Mouse (Mus musculus) brain, embryonic 14.5 days (tissue): ENCODE data around the gene Mrps2. TPM values are rescaled to one million over a fixed set of nuclear protein-coding genes. Genes with fewer than 3 reads are reported as not detected.
A peak's percentile ranks its signal among the peaks of the same experiment; 100 is the strongest.
"Not testable (repeated sequence)": the region's sequence is repeated elsewhere in the genome, so short reads cannot be mapped to it uniquely, and the experiment has no call there.

Experiments used
- DNase-seq: peaks from one replicate; pipeline ENCODE4 v3.0.0-alpha.2; 2011; ENCODE audit warnings: low read depth
- CTCF ChIP-seq: fragments of 200-500 bp; IDR thresholded peaks from 2 replicates; pipeline ENCODE4 v1.5.1; 2012; ENCODE audit warnings: inconsistent platforms, mild to moderate bottlenecking, moderate library complexity, borderline replicate concordance; ENCODE audit not compliant: insufficient read depth, insufficient read length; ENCODE audit errors: extremely low read depth
- POLR2A ChIP-seq: fragments of 200-500 bp; IDR thresholded peaks from 2 replicates; pipeline ENCODE4 v1.6.1; 2012; ENCODE audit warnings: mild to moderate bottlenecking, inconsistent platforms, borderline replicate concordance; ENCODE audit not compliant: poor library complexity, insufficient read depth, insufficient read length, severe bottlenecking; ENCODE audit errors: extremely low read depth
- polyA plus RNA-seq: library from polyadenylated mRNA; depleted of rRNA; stranded (reverse); fragments of >200 nt; gene quantifications from 2 replicates; pipeline ENCODE4 v1.2.3, GENCODE M21; 2012

The Mrps2 gene
- polyA plus RNA-seq, 1 experiment = 50.3 TPM

DNA sequence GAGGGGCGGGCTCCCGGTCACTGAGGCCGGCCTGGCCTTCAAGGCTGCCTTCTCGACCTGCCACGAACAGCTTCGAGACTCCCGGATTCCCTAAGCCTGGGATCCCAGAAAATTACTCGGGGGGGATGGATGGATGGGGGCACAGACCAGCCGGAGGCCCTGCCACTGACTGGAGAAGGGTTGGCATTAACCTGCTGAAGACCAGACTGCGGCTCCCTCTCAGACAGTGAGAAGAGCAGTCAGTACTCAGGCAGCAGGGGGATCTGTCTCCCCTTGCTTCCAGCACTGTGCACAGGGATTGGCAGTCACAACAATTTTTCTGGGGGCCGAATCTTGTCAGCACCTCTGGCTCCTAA is 20.6 kb upstream of the Mrps2 start:
- no peak for TF ChIP-seq CTCF
- TF ChIP-seq POLR2A = no peak
- peak; percentile 54 for DNase-seq

DNA sequence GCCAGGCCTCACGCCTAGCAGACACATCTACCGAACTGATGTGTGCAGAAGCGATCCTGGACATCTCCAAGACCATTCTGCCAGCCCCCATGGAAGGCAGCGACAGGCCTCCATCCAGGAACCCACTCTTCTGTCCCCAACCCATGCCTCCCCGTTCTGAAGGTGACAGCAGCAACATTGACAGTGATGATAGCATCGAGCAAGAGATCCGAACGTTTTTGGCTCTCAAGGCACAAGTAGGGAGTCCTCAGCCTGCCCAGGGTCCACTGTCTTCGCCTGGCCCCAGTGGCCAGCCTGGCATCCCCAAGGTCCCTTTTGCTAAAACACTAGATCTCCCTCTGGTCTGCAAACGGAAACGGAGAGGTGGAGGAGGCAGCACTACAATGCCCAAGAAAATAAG is 16.2 kb upstream of the Mrps2 start:
- no peak for DNase-seq

DNA sequence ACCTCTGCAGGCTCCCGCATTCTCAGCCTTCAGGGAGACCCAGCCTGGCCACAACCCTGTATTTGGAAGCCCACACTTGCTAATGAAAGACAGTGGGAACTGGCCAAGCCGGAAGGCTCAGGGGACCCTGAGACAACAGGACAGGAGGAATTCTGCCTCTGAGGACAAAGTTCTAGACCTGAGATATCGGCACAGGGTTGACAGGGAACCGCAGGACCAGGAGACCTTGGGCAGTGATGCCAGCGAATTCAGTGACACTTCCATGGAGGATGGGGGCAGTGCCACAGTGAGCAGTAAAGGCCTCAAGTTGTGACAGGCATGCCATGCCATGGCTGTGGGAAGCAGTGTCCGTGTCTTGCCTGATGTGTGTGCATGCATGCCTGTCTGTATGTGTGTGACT is 14.3 kb upstream of the Mrps2 start:
- DNase-seq = no peak
- TF ChIP-seq CTCF = no peak
- TF ChIP-seq POLR2A = no peak

More for the DNA sequence above, 16.2 kb upstream of the Mrps2 start:
- TF ChIP-seq POLR2A = no peak
- TF ChIP-seq CTCF = no peak

DNA sequence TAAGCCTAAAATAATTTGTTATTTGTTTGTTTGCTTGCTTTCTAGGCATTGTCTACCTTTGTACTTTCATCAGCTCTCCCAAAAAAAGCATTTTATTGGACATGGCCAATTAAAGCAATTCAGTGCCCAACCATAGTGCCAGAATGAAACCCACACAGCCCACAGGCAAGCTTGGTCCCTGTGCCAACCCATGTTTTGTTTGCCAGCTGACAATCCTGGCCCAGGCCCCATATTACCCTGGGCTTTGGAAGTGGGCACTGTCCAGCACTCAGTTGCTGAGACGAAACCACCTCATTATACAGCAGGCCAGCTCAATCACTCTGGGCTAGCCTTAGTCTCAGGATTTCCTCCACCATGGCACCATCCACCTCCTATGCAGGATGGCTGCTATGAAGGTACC is 11.2 kb upstream of the Mrps2 start:
- TF ChIP-seq CTCF (no peak), POLR2A (no peak)
- DNase-seq = peak; percentile 43

DNA sequence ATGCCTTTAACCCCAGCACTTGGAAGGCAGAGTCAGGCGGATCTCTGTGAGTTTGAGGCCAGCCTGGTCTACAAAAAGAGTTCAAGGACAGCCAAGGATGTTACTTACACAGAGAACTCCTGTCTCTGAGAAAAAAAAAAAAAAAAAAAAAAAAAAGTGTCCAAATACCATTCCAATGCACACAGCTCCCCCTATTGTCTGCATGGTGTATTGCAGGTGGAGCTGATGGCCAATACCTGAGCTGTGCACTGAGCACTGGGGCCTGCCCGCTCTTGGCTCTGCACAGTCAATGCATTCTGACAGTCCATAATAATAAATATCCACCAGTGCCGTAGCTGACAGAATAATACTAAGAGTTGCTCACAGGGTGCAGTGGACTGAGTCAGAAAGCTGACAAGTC is 3.9 kb upstream of the Mrps2 start:
- TF ChIP-seq CTCF = peak; percentile 61; the same call in 1 of the 2 replicates
- no peak for TF ChIP-seq POLR2A
- DNase-seq = peak; percentile 20

DNA sequence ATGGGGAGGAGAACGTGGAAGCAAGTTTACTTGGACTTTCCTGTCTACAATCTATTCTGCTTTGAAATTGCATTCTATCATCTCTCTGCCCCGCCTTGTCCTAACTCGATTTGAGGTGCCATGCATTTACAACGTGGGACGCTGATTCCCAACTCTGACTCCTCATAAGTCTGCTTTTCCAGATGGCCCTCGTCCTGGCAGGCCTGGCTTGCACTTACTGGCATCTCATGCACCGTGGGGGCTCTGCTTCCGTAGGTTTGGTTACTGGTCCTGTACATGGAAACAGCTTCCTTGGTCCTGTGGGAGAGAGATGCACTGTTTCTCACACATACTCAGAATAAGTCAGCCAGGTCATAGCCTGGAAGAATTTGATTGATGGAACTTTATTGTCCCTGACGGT is 2.9 kb upstream of the Mrps2 start:
- no peak for DNase-seq

DNA sequence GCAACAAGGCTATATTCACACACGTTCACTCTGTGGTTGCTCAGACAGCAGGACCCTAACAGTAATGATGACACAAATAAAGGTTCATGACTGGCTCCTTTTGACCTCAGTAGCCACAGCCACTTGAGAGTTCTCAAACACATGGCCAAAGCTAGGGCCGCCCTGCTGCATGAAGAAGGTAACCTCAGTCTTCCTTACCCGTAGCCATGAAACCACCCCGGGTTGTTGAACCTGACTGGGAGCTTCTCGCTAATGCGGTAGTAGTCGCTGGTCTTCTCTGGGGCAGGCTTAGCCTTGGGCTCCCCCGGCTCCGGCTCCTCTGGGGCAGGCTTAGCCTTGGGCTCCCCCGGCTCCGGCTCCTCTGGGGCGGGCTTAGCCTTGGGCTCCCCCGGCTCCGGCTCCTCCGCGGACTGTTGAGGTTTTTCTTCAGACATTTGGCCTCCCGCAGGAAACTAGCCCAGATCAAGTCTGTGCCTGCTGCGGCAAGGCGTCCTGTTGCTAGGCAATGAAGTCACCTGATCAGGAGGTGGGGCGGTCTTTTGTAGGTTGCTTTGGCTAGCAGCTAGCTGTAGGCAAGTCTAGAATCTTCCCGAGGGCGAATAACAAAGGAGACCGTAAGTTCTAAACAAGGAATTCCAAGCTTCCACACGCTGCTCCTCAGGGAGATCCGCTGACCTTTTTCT is 1.9 kb upstream of the Mrps2 start, which contains the start of gene 1700007K13Rik:
1700007K13Rik (minus strand) TSS at position 497 of the 683 bp plus-strand sequence.
- TF ChIP-seq CTCF (no peak), POLR2A (no peak)
- DNase-seq = peak; percentile 91

More for the DNA sequence above, 2.9 kb upstream of the Mrps2 start:
- TF ChIP-seq CTCF (no peak), POLR2A (no peak)

DNA sequence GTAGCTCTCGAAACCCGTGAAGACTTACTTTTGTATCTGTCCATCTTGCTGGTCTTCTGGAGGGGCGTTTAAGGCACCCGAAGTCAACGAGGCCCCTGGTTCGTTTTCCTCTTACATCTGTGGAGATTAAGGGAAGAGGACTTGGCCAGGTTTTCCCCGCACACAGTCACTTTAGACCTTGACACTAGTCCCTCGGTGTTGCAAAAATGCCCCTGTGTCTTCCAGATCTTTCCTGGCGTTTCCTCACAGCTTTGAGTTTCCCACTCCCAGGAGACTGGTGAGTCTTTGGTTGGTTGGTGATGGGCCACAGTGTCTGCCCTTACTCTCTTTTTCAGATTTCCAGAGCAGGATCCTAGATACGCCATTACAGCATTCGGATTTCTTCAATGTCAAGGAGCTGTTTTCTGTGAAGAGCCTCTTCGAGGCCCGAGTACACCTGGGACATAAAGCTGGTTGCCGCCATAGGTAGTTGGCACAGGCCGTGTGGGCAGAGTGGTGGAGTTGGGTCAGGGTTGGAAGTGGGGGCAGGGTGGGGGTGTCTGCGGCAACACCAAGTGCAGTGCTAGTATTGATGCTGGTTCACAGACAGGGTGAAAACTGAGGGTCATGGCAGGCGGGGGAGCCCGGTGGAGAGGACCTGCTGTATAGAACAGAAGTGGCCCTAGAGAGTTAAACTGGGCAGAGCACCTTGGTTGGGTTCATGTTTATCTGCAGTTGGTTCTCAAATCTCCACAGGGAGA is 790 bp downstream of the Mrps2 start:
- no peak for DNase-seq
- TF ChIP-seq POLR2A = no peak
- TF ChIP-seq CTCF = no peak

DNA sequence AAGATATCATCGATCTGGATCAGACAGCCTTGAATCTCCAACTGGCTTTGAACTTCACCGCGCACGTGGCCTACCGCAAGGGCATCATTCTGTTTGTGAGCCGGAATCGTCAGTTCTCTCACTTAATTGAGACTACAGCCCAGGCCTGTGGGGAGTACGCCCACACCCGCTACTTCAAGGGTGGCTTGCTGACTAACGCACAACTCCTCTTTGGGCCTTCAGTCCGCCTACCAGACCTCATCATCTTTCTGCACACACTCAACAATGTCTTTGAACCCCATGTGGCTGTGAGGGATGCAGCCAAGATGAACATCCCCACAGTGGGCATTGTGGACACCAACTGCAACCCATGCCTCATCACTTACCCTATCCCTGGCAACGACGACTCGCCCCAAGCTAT is 1.6 kb downstream of the Mrps2 start:
- TF ChIP-seq CTCF (no peak), POLR2A (no peak)
- DNase-seq = no peak

DNA sequence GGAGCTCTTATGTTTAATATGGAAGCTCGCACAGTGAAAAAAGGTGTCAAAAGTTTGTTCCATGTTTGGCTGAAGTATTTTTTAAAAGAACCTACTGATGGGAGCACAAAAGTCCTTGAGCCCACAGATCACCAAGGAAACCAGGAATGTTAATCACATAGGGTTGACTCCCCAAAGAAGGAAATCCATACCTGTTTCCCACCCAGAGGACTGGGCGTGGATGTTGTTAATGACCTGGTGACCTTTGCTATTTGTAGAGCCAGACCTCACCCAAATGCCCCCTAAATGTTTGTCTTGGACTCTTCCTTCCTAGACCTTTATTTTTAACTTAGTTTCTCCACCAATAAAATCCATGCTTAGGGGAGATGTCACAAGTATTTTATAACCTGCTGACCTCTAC is 2.7 kb downstream of the Mrps2 start:
- DNase-seq = no peak
- no peak for TF ChIP-seq POLR2A
- TF ChIP-seq CTCF = no peak

DNA sequence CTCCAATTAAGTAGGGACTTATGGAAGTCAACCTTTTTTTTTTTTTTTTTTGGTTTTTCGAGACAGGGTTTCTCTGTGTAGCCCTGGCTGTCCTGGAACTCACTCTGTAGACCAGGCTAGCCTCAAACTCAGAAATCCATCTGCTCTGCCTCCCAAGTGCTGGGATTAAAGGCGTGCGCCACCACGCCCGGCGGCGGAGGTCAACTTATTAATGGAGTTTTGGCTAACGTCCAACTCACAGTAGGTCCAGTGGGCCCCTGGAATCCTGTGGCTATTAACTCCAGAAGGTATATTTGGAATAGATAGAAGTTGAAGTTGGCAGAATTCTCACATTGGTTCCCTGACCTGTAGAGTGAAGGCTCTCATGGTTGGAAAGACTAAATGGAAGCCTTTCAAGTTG is 4.1 kb downstream of the Mrps2 start:
- DNase-seq = not testable (repeated sequence)

DNA sequence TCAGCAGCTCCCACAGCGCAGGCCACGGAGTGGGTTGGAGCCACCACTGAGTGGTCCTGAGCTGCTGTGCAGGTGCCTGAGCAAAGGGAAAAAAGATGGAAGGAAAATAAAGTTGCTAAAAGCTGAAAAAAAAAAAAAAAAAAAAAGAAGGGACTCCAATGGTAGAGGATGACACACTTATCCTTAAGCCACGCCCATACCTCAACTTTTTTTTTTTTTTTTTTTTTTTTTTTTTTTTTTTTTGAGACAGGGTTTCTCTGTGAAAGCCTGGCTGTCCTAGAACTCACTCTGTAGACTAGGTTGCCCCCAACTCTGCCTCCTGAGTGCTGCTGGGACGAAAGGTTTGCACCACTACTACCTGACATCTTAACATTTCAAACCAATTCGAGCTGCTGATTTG is 10.1 kb downstream of the Mrps2 start:
- DNase-seq = not testable (repeated sequence)
